Mouse (Mus musculus) kidney, adult 2 months (tissue): Measurements from ENCODE around the gene Slc4a11.

Experiments used
- CTCF ChIP-seq: fragments of 200-500 bp; conservative IDR thresholded peaks from 2 replicates; pipeline ENCODE4 v1.5.1; 2011; ENCODE audit warnings: low read depth, mild to moderate bottlenecking, control low read depth, low read length, moderate library complexity, mixed read lengths; ENCODE audit not compliant: insufficient read depth, insufficient read length
- POLR2A ChIP-seq: fragments of 200-500 bp; IDR thresholded peaks from one replicate; pipeline ENCODE4 v1.6.1; 2011; ENCODE audit warnings: low read depth, low read length, control low read depth

DNA sequence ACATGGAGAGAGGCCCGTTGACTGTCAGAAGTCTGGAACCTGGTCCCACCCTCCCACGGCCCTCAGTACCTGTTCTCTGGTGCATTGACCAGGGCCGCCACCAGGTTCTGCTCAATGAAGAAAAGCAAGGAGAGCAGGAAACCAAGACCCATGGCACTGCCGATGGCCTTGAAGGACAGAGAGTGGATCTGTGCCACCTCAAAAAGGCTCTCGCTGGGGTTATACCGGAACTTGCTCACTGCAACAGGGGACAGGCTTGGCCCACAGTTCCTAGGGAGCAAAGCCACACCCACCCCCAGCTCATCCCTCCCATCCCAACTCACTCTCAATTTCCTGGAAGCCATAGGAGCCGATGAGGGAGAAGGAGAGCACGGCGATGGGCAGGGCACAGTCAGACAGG lies 11.9 kb downstream of the Slc4a11 start:
- TF ChIP-seq POLR2A (no peak), CTCF (no peak)
